Mouse (Mus musculus) duodenum, adult 2 months (tissue): ENCODE results near the gene Psmd5. TPM values are rescaled to one million over a fixed set of nuclear protein-coding genes. Genes with fewer than 3 reads are reported as not detected.

ENCODE experiments used
- polyA plus RNA-seq: library from polyadenylated mRNA; depleted of rRNA; stranded (reverse); fragments of >200 nt; gene quantifications from 2 replicates; pipeline ENCODE4 v1.2.3, GENCODE M21; 2012; ENCODE audit warnings: low replicate concordance; rRNA removed

The Psmd5 gene
- 2.1 and 2.9 TPM in 2 replicates for polyA plus RNA-seq

GRCm38 (mm10) chr2:34874816-34875345 lies at the start of gene Psmd5:
Psmd5 (minus strand) TSS chr2:34874968.

DNA sequence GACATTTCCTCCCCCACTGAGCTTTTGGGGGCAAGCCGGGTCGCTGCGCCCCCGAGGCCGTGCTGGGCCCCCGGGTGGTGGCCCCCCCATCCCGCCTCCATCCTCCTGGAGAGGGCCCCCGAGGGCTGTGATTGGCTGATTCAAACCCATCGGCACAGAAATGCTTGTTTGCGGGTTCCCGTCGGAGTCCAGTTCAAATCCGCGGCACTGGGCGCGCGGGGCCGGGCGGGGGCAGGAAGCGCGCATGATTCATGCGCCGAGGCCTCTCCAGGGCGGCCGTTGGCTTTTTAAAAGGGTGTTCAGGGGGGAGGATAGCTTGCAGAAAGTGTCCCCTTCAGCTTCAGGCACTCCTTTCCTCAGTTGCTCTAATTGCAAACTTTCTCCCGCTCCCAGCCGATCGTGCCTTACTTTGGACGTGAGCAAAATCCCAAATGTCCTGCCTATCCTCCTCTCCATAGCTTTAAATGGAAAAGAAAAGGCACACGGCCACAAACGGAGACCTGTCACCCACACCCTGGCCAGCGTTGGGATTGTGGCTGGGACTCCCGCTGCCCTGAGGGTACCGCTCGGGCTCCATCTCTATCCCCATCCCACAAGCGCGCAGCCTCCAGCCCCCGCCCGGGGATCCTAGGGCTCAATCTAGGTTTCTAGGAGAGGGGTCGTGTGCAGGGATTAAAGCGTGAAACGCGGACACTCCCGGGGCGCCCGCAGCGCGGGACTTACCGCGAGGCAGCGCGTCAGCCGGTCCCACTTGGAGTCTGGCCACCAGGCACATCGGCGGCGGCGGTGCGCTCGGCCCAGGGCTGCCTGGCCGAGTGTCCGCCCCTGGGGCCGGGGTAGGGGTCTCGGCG lies 38.7 kb upstream of the Psmd5 start, which contains the start of gene Phf19:
TSS of gene Phf19 (minus strand) at position 809 of the 851 bp plus-strand sequence.

GRCm38 (mm10) chr2:34874271-34874670 lies 497 bp downstream of the Psmd5 start, which contains the start of gene Cutal:
Cutal (plus strand) TSS chr2:34874396.

GRCm38 (mm10) chr2:34832766-34833457 lies 41.9 kb downstream of the Psmd5 start, which contains the start of gene Gm34653:
Gm34653 (plus strand) TSS chr2:34833007.

DNA sequence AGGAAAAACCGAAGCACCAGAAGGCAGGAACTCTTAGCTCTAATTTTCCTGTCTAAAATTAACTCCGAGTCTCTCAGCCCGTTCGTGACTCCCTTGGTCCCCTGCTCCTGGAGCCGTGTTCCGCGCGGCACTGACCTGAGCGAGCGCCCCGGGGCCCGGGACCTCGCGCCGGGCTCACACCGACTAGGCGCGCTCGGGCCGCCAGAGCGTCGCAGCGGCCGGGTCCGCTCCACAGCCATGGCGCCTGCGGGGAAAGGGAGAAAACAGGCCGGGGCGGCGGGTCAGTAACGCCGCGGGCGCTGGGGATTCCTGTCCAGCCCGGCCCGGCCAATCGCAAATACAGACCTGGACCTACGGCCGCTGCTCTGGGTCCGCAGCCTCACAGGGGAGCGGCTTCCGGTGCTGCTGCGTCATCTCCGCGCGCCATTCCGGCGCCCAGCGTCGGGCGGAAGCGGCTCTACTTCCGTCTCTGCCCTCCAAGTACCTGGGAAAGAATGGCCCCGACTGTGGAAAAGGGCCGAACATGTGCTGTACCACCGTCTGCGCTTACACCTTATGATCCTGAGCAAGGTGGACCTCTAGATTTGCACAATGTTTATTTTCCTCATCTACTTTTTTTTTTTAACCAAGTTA lies 48.8 kb downstream of the Psmd5 start, which contains the start of gene Fbxw2:
TSS of gene Fbxw2 (minus strand) at position 485 of the 633 bp plus-strand sequence.

Other genes starting within 250 kb of the Psmd5 start
- gene Gapvd1, start 119.7 kb downstream of the Psmd5 start, polyA plus RNA-seq: 4.9 and 5.2 TPM in 2 replicates
- 323 and 776 TPM in 2 replicates for gene Hspa5, start 103.0 kb downstream of the Psmd5 start, polyA plus RNA-seq
- 9.8 and 22.9 TPM in 2 replicates for gene Rabepk, start 75.1 kb downstream of the Psmd5 start, polyA plus RNA-seq
- gene Fbxw2, start 48.7 kb downstream of the Psmd5 start, polyA plus RNA-seq: 12.3 TPM in 2 replicates
- gene Gm34653, start 42.0 kb downstream of the Psmd5 start, polyA plus RNA-seq: not detected in 2 replicates
- gene Cutal, start 572 bp downstream of the Psmd5 start, polyA plus RNA-seq: 12.6 and 18.7 TPM in 2 replicates
- 0.65 and 0.81 TPM in 2 replicates for gene Phf19, start 39.1 kb upstream of the Psmd5 start, polyA plus RNA-seq
- gene Traf1, start 86.8 kb upstream of the Psmd5 start, polyA plus RNA-seq: 2.6 and 4.1 TPM in 2 replicates
- not detected in 2 replicates for gene Hc, start 186.5 kb upstream of the Psmd5 start, polyA plus RNA-seq
- 0.15 TPM in 1 of 2 replicates, not detected in the other for gene AI182371, start 226.6 kb upstream of the Psmd5 start, polyA plus RNA-seq
- 3.0 and 5.0 TPM in 2 replicates for gene Cntrl, start 234.5 kb upstream of the Psmd5 start, polyA plus RNA-seq